Mouse (Mus musculus) testis, adult 2 months (tissue): ENCODE results near the gene Filip1l.

ENCODE experiments used
- CTCF ChIP-seq: fragments of 200-500 bp; IDR thresholded peaks from 2 replicates; pipeline ENCODE4 v1.5.1; 2012; ENCODE audit warnings: low read depth, mild to moderate bottlenecking, inconsistent platforms, low read length, moderate library complexity; ENCODE audit not compliant: control insufficient read depth, insufficient read depth, insufficient replicate concordance
- POLR2A ChIP-seq: fragments of 200-500 bp; IDR thresholded peaks from 2 replicates; pipeline ENCODE4 v1.6.1; 2012; ENCODE audit warnings: low read depth, mild to moderate bottlenecking, inconsistent platforms, low read length, moderate library complexity; ENCODE audit not compliant: control insufficient read depth

GRCm38 (mm10) chr16:57329028-57329427 lies 23.9 kb upstream of the Filip1l start:
- TF ChIP-seq CTCF (no peak), POLR2A (no peak)
